Mouse (Mus musculus) embryonic facial prominence, embryonic 11.5 days (tissue): Measurements from ENCODE around the gene Vstm2l. TPM values are rescaled to one million over a fixed set of nuclear protein-coding genes. Genes with fewer than 3 reads are reported as not detected.

ENCODE experiments used
- ATAC-seq: fragments of 200-750 bp; cut with Nextera tagmentation; replicated peaks from 2 replicates; pipeline ENCODE4 v1.8.0; 2017; ENCODE audit warnings: low read depth; ENCODE audit not compliant: insufficient number of reproducible peaks, low FRiP score, low TSS enrichment
- DNase-seq: peaks from one replicate; pipeline ENCODE4 v3.0.0-alpha.2; 2015; ENCODE audit warnings: low spot score
- H3K27ac ChIP-seq: fragments of 300-500 bp; sonication (generic); replicated peaks from 2 replicates; pipeline ENCODE4 v1.5.1; 2014; ENCODE audit warnings: mild to moderate bottlenecking, low read depth, low read length, control low read depth
- H3K27me3 ChIP-seq: fragments of 300-500 bp; sonication (generic); 2 replicates; pipeline ENCODE4 v1.6.1; 2014; ENCODE audit warnings: mild to moderate bottlenecking, low read length, moderate library complexity, mixed read lengths; ENCODE audit not compliant: control insufficient read depth, insufficient read depth
- H3K36me3 ChIP-seq: fragments of 300-500 bp; sonication (generic); replicated peaks from 2 replicates; pipeline ENCODE4 v1.6.1; 2014; ENCODE audit warnings: low read depth, mild to moderate bottlenecking, low read length, moderate library complexity, mixed read lengths; ENCODE audit not compliant: control insufficient read depth, insufficient read depth
- H3K4me1 ChIP-seq: fragments of 300-500 bp; sonication (generic); 2 replicates; pipeline ENCODE4 v1.6.1; 2014; ENCODE audit warnings: low read length, mixed read lengths; ENCODE audit not compliant: control insufficient read depth, insufficient read depth
- H3K4me2 ChIP-seq: fragments of 300-500 bp; sonication (generic); 2 replicates; pipeline ENCODE4 v1.6.1; 2014; ENCODE audit warnings: low read depth, mild to moderate bottlenecking, control low read depth, low read length, moderate library complexity
- H3K4me3 ChIP-seq: fragments of 300-500 bp; sonication (generic); 2 replicates; pipeline ENCODE4 v1.5.1; 2014; ENCODE audit warnings: low read depth, low read length, control low read depth
- H3K9ac ChIP-seq: fragments of 300-500 bp; sonication (generic); replicated peaks from 2 replicates; pipeline ENCODE4 v1.6.1; 2014; ENCODE audit warnings: mild to moderate bottlenecking, control low read depth, low read length
- H3K9me3 ChIP-seq: fragments of 300-500 bp; sonication (generic); replicated peaks from 2 replicates; pipeline ENCODE4 v1.6.1; 2016; ENCODE audit warnings: mild to moderate bottlenecking, low read length, inconsistent platforms, mixed read lengths; ENCODE audit not compliant: control insufficient read depth
- WGBS: fragments of 180-500 bp; shearing (Covaris S2); extraction: QIAGEN DNeasy Blood & Tissue Kit; methylation state at CpG from one replicate; pipeline ENCODE4 v1.1.7; 2014; 5-methylcytosine and 5-hydroxymethylcytosine counted together
- polyA plus RNA-seq: library from polyadenylated mRNA; unstranded; fragments of >200 nt; fragmentation: Nextera tagmentation; extraction: Ambion mirVana; gene quantifications from 2 replicates; pipeline ENCODE4 v1.2.1, GENCODE M21; 2014

Gene Vstm2l
- polyA plus RNA-seq, 1 experiment from 2014 or later = 1.4 TPM

DNA sequence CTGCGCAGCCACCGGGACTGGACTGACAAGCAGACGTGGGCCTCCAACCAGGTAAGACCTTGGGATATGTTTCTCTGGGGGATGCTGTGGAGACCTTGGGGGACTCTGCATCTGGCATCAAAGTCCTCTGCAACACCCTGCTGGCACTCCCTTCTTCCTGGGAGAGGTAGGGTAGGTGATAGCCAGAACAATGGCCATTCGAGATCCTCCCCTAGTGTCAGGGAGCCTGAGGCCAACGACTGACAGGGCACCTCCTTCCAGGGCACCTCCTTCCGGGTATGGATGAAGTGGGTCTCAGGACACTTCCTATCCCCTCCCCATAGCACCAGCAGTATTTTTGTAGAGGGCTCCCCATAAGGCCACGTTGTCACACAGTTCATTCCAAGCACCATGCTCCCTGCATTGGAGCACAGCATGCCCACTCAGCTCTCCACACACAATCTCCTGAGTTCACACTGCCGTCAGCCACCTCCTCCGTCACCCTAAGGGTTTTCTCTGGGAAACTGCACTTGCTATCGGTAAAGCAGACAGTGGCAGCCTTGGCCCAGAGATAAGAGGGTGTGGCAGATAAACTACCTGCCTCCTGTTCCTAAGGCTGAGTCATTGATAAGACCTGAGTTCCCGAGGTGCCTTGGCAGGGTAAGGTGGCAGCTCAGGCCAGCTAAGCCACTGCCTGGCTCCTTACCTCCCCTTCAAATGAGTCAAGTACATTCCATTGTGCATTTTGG is 21.2 kb downstream of the Vstm2l start:
- no peaks in the 10 kb centered on the region; the same call in none of the 2 replicates for H3K27me3 ChIP-seq
- H3K4me1 ChIP-seq = no peaks in the 10 kb centered on the region
- H3K9ac ChIP-seq = no peak overlapping the region
- H3K27ac ChIP-seq = no peak overlapping the region
- H3K36me3 ChIP-seq = no peaks in the 10 kb centered on the region
- H3K4me2 ChIP-seq = no peak overlapping the region
- H3K9me3 ChIP-seq = no peaks in the 10 kb centered on the region
- no peak for DNase-seq
- ATAC-seq = no peak
- H3K4me3 ChIP-seq = no peak overlapping the region
- 72% methylated on average over 11 of the region's 11 CpGs for WGBS

DNA sequence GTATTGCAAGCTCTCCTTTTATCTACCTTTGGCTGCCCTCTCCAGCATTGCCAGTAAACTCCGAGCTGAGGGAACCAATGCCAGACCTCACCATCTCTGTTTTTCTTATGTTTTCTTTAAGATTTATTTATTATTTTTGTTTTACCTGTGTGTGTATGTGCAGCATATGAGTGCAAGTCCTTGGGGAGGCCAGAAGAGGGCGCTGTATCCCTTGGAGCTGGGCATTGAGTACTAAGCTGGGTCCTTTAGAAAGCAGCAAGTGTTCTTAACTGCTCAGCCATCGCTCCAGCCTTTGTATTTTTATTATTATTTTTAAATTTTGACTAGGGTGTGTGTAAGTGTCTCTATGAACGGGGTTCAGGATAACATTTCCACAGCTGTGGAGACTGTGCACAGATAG is 22.2 kb downstream of the Vstm2l start:
- no peak for DNase-seq
- Histone ChIP-seq H3K27ac (no peak overlapping the region), H3K9me3 (no peaks in the 10 kb centered on the region), H3K4me2 (no peak overlapping the region), H3K9ac (no peak overlapping the region), H3K4me1 (0 out of 2 replicates have a peak, but pooled peaks cover 2% of the 10 kb centered on the region), H3K36me3 (no peaks in the 10 kb centered on the region), H3K4me3 (no peak overlapping the region), H3K27me3 (no peaks in the 10 kb centered on the region; the same call in none of the 2 replicates)
- 79% methylated on average over 4 of the region's 4 CpGs for WGBS
- ATAC-seq = no peak

DNA sequence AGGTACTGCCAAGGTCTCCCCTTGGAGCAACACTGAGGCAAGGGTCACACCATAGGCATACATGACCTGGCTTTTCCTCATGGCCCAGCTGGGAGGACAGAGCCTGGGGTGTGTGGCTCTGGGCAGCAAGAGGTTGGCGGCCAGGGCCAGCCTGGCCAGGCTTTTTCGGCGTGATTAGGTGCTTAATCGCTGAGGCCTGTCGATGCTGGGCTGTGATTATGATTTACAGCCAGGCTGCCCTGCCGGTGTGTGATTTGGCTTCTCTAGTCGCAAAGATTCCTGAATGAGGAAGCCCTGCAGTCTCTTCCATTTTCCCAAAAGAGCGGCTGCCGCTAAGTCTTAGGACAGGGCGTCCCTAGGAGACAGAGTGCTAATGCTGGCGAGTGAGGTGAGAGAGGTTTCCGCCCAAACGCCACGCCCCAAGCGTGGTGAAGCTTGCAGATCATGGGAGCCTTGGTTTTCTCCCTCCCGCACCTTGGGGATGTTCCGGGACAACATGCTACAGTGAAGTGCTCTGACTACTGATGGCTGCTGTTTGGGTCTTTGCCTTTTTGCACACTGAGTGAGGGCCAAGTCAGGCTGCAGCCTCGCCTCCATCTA is 26.2 kb downstream of the Vstm2l start:
- DNase-seq (no peak), ATAC-seq (no peak)
- Histone ChIP-seq H3K4me1 (0 out of 2 replicates have a peak, but pooled peaks cover 2% of the 10 kb centered on the region), H3K36me3 (no peaks in the 10 kb centered on the region), H3K27ac (no peak overlapping the region), H3K4me3 (no peak overlapping the region), H3K27me3 (no peaks in the 10 kb centered on the region; the same call in none of the 2 replicates), H3K4me2 (no peak overlapping the region), H3K9me3 (no peaks in the 10 kb centered on the region), H3K9ac (no peak overlapping the region)
- 4% methylated on average over 18 of the region's 18 CpGs for WGBS

DNA sequence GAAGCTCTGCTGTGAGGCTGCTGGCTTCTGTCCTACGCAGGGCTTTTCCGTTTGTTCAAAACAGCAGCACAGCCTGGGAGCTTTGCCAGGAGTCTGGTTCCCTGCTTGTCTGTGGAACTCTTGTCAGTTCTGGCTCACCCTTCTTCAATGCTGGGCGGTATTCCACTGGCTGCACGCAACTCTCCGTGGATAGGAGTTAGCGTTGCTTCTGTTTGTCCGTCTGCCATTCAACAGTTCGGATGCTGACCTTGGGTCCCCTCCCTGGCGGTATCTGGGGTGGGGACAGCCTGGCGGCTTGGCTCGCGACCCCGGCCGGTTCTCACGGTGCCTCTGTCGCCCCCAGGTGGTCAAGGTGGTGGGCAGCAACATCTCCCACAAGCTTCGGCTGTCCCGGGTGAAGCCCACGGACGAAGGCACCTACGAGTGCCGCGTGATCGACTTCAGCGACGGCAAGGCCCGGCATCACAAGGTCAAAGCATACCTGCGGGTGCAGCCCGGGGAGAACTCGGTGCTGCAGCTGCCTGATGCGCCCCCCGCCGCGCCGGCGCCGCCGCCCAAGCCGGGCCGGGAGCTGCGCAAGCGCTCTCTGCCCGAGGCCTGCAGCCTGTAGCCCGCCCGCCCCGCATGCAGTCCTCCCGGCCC is 29.2 kb downstream of the Vstm2l start:
- no peaks in the 10 kb centered on the region; the same call in none of the 2 replicates for H3K27me3 ChIP-seq
- peak overlapping the region; percentile 96 for H3K4me2 ChIP-seq
- 0 out of 2 replicates have a peak, but pooled peaks cover 2% of the 10 kb centered on the region for H3K4me1 ChIP-seq
- H3K4me3 ChIP-seq = peak overlapping the region; percentile 51
- DNase-seq (peak; percentile 86), ATAC-seq (peak; percentile 54; the same call in 1 of the 2 replicates)
- no peaks in the 10 kb centered on the region for H3K36me3 ChIP-seq
- H3K27ac ChIP-seq = peak overlapping the region; percentile 41; the same call in 1 of the 2 replicates
- 2% methylated on average over 44 of the region's 47 CpGs for WGBS
- H3K9ac ChIP-seq = peak overlapping the region; percentile 86
- H3K9me3 ChIP-seq = no peaks in the 10 kb centered on the region

DNA sequence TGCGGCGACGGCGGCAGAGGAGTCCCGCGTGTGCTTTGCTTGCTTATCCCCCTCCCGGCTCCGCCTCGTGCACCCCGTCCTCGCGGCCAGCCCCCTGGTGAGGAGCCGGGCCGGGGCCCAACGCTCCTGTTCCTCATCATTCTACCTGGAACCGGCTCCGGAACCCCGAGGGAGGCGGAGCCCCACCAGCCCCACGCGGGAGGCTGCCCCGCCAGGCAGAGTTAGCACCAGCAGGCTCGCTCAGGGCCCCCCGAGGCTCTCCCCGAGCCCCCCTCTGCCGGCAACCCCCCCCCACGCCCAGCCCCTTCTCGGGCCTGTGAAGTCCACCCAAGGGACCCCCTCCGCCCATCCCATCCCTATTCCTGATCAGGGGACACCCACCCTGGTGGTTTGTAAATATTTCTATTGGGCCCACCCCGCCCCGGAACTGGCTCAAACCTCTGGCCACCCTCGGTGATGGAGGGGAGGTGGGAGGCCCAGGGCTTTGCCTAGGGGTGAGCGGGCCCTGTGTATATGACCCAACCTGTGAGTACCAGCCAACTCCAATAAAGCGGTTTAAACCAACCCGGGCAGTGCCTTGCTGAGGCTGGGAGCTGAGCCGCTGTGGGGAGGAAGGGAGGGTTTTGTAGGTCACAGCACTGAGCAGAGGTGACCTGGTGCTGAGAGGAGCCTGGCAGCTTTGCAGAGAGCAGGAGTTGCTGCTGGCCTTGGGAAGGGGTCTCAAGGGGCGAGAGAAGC is 29.9 kb downstream of the Vstm2l start:
- Histone ChIP-seq H3K9ac (peak overlapping the region; percentile 86), H3K4me3 (peak overlapping the region; percentile 51), H3K9me3 (no peaks in the 10 kb centered on the region), H3K4me2 (peak overlapping the region; percentile 96), H3K27me3 (no peaks in the 10 kb centered on the region; the same call in 1 of the 2 replicates), H3K27ac (peak overlapping the region; percentile 41; the same call in 1 of the 2 replicates), H3K36me3 (no peaks in the 10 kb centered on the region), H3K4me1 (0 out of 2 replicates have a peak, but pooled peaks cover 2% of the 10 kb centered on the region)
- WGBS = 10% methylated on average over 30 of the region's 37 CpGs
- ATAC-seq (0 out of 2 replicates have a peak, but pooled peaks have one; percentile 12), DNase-seq (no peak)

DNA sequence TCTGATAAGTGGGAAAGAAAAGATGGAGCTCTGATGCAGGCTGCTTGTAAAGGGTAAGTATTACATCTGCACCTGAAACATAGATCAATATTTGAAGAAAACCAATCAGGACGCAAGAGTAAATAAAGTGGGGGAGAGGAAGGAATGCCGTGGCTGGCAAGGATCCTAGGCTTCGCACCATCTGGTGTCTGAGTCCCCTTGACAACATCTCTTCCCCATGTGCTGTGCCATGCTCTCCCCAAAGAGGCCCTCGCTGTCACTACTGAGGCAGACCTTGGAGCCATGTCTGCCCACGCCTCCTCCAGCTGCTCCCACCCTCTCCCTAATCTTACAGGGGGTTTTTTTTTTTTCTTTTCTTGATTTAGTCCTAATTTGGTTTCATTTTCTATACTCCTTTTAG is 39.5 kb downstream of the Vstm2l start:
- Histone ChIP-seq H3K4me2 (no peak overlapping the region), H3K36me3 (no peaks in the 10 kb centered on the region), H3K27me3 (no peaks in the 10 kb centered on the region), H3K9me3 (no peaks in the 10 kb centered on the region), H3K27ac (no peak overlapping the region), H3K4me3 (no peak overlapping the region), H3K9ac (no peak overlapping the region), H3K4me1 (no peaks in the 10 kb centered on the region)
- ATAC-seq (no peak), DNase-seq (no peak)
- 82% methylated on average over 5 of the region's 5 CpGs for WGBS

DNA sequence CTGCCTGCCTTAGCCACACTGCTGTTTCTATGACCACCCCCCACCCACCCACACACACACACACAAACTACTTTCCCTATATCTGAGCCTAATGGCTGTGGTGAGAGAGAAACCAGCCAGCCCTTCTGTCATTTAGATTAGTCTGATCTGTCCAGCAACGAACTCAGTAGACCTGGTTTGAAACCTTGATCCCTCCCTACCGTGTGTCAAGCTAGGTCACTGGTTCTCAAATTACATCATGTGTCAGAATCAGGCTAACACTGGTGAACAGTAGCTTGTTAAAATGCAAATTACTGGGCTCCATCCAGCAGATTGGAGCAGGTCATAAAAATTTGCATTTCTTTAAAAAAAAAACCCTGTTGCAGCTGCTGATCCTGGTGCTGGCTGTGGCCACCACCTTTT is 43.3 kb downstream of the Vstm2l start:
- DNase-seq = peak; percentile 9
- 3% methylated on average over 2 of the region's 2 CpGs for WGBS
- H3K4me3 ChIP-seq = no peak overlapping the region
- no peaks in the 10 kb centered on the region for H3K9me3 ChIP-seq
- H3K4me1 ChIP-seq = no peaks in the 10 kb centered on the region
- H3K36me3 ChIP-seq = no peaks in the 10 kb centered on the region
- no peak overlapping the region for H3K27ac ChIP-seq
- H3K27me3 ChIP-seq = no peaks in the 10 kb centered on the region
- H3K9ac ChIP-seq = no peak overlapping the region
- H3K4me2 ChIP-seq = no peak overlapping the region
- no peak for ATAC-seq
